Mouse (Mus musculus): ENCODE results near the gene Spata16. TPM values are rescaled to one million over a fixed set of nuclear protein-coding genes. Genes with fewer than 3 reads are reported as not detected.

The Spata16 gene
- polyA plus RNA-seq, 1 experiment from 2014 or later = not detected

- H3K27me3 ChIP-seq = no peaks in the 10 kb centered on the region
- H3K27ac ChIP-seq = no peak overlapping the region
- ATAC-seq (ENCODE audit: insufficient number of reproducible peaks, insufficient read depth, low FRiP score, low TSS enrichment) = no peak
- no peak overlapping the region for H3K4me2 ChIP-seq (replicated peaks)
- H3K4me1 ChIP-seq = no peaks in the 10 kb centered on the region
- 48% methylated on average over 1 of the region's 1 CpGs for WGBS
- H3K4me3 ChIP-seq = no peak overlapping the region
- H3K36me3 ChIP-seq = no peaks in the 10 kb centered on the region
- no peak overlapping the region for H3K9ac ChIP-seq
- peaks cover 3% of the 10 kb centered on the region; the same call in 1 of the 2 replicates for H3K9me3 ChIP-seq
Measured at GRCm38 (mm10) chr3:27006844-27007243, 369.4 kb downstream of the Spata16 start.

- Histone ChIP-seq H3K27me3 (no peaks in the 10 kb centered on the region), H3K4me2 (replicated peaks) (no peak overlapping the region), H3K36me3 (no peaks in the 10 kb centered on the region), H3K9ac (no peak overlapping the region), H3K27ac (no peak overlapping the region), H3K4me1 (no peaks in the 10 kb centered on the region), H3K4me3 (no peak overlapping the region), H3K9me3 (no peaks in the 10 kb centered on the region)
- 72% methylated on average over 3 of the region's 3 CpGs for WGBS
- no peak for ATAC-seq (ENCODE audit: insufficient number of reproducible peaks, insufficient read depth, low FRiP score, low TSS enrichment)
Measured at GRCm38 (mm10) chr3:27027957-27028356, 390.5 kb downstream of the Spata16 start.

GRCm38 (mm10) chr3:27028526-27028925, 391.1 kb downstream of the Spata16 start:
- Histone ChIP-seq H3K4me2 (replicated peaks) (no peak overlapping the region), H3K36me3 (no peaks in the 10 kb centered on the region), H3K4me3 (no peak overlapping the region), H3K27me3 (no peaks in the 10 kb centered on the region), H3K27ac (no peak overlapping the region), H3K4me1 (no peaks in the 10 kb centered on the region), H3K9ac (no peak overlapping the region), H3K9me3 (no peaks in the 10 kb centered on the region)
- ATAC-seq (ENCODE audit: insufficient number of reproducible peaks, insufficient read depth, low FRiP score, low TSS enrichment) = no peak

- WGBS = 89% methylated on average over 8 of the region's 8 CpGs
- Histone ChIP-seq H3K9me3 (no peaks in the 10 kb centered on the region), H3K27ac (no peak overlapping the region), H3K36me3 (no peaks in the 10 kb centered on the region), H3K4me1 (no peaks in the 10 kb centered on the region), H3K27me3 (no peaks in the 10 kb centered on the region), H3K9ac (no peak overlapping the region), H3K4me2 (replicated peaks) (no peak overlapping the region), H3K4me3 (no peak overlapping the region)
- ATAC-seq (ENCODE audit: insufficient number of reproducible peaks, insufficient read depth, low FRiP score, low TSS enrichment) = no peak
Measured at GRCm38 (mm10) chr3:27030067-27030857, 392.8 kb downstream of the Spata16 start.

Small RNA genes within 50 kb of the gene (microRNA-seq; reads per million reads assigned to microRNA genes)
- gene Gm25773 (not detected), gene Gm44464 (not detected)

Measured in embryonic facial prominence, embryonic 12.5 days (tissue).